Mouse (Mus musculus): Measurements from ENCODE around the gene Il1rl2.
A peak's percentile ranks its signal among the peaks of the same experiment; 100 is the strongest.

GRCm38 (mm10) chr1:40290489-40291255 is 33.7 kb upstream of the Il1rl2 start:
- TF ChIP-seq POLR2A (IDR thresholded peaks at IDR 0.05; ENCODE audit: control insufficient read depth in 1 of 2, insufficient read depth in 1 of 2, low read depth in 1 of 2, low read length in 2 of 2, poor library complexity in 1 of 2) (no peak), EP300 (IDR thresholded peaks at IDR 0.05; ENCODE audit: low read depth in 1 of 2, low read length in 2 of 2) (no peak), USF2 (IDR thresholded peaks at IDR 0.05; ENCODE audit: borderline replicate concordance in 1 of 2, insufficient read depth in 1 of 2, low read depth in 1 of 2, low read length in 2 of 2) (no peak), CTCF (IDR thresholded peaks at IDR 0.05 in 2 of 3, conservative IDR thresholded peaks at IDR 0.05 in 1 of 3; ENCODE audit: control insufficient read depth in 1 of 3, insufficient read depth in 1 of 3, low read depth in 2 of 3, low read length in 3 of 3, poor library complexity in 1 of 3, severe bottlenecking in 1 of 3) (peak in 2 of 3 experiments; percentile 20 to 25; a peak in 2 of 6 replicates), MEF2A (IDR thresholded peaks at IDR 0.05; ENCODE audit: extremely low read depth, insufficient replicate concordance, low read depth, low read length, poor library complexity, severe bottlenecking) (no peak), E2F4 (IDR thresholded peaks at IDR 0.05; ENCODE audit: borderline replicate concordance, low read depth, low read length) (no peak)

Data from MEL (cell line).